Mouse (Mus musculus) CH12.LX (cell line): ENCODE data around the gene Flt3l. TPM values are rescaled to one million over a fixed set of nuclear protein-coding genes. Genes with fewer than 3 reads are reported as not detected.

Experiments used
- DNase-seq: peaks from one replicate; pipeline ENCODE4 v3.0.0-alpha.2; 2013; ENCODE audit errors: extremely low read depth
- H3K27ac ChIP-seq: 2 replicates; pipeline ENCODE4 v1.5.1; 2012; ENCODE audit warnings: low read depth, mild to moderate bottlenecking, control low read depth, moderate library complexity; ENCODE audit not compliant: insufficient read depth
- H3K27me3 ChIP-seq: replicated peaks from 2 replicates; pipeline ENCODE3; 2012; ENCODE audit warnings: inconsistent platforms
- H3K36me3 ChIP-seq, 2 experiments: replicated peaks in 1 of 2; 2 replicates each; pipeline versions ENCODE3 to v1.6.1; 2012; ENCODE audit warnings: inconsistent platforms in 1 of 2, low read length in 1 of 2, mild to moderate bottlenecking in 1 of 2, mixed read lengths in 1 of 2, moderate library complexity in 1 of 2; ENCODE audit not compliant: control insufficient read depth in 1 of 2, insufficient read depth in 1 of 2
- H3K4me1 ChIP-seq, 2 experiments: 2 replicates each; pipeline ENCODE4 v1.6.1; 2012; ENCODE audit warnings: inconsistent platforms in 1 of 2, moderate library complexity in 1 of 2; ENCODE audit not compliant: insufficient read depth in 2 of 2, control insufficient read depth in 1 of 2
- H3K4me2 ChIP-seq: 2 replicates; pipeline ENCODE4 v1.6.1; 2012; ENCODE audit warnings: low read depth, mild to moderate bottlenecking, control low read depth; ENCODE audit not compliant: poor library complexity, insufficient read depth, severe bottlenecking
- H3K4me3 ChIP-seq, 3 experiments: fragments of 150-350 bp in 1 of 3; sonication (generic) in 1 of 3; replicated peaks in 1 of 3; 2 replicates each; pipeline versions ENCODE3 to v1.5.1; 2011 to 2012; ENCODE audit warnings: low read depth in 2 of 3, low read length in 2 of 3, mild to moderate bottlenecking in 2 of 3, moderate library complexity in 2 of 3, control low read depth in 1 of 3, improper control_type of control experiment in 1 of 3, inconsistent platforms in 1 of 3, mixed read lengths in 1 of 3; ENCODE audit not compliant: poor library complexity in 1 of 3
- H3K79me2 ChIP-seq: replicated peaks from 2 replicates; pipeline ENCODE4 v1.6.1; 2012; ENCODE audit warnings: mild to moderate bottlenecking, moderate library complexity; ENCODE audit not compliant: control insufficient read depth, poor library complexity, insufficient read depth, severe bottlenecking; ENCODE audit errors: extremely low read depth
- H3K9ac ChIP-seq: 2 replicates; pipeline ENCODE4 v1.6.1; 2012; ENCODE audit warnings: low read depth, mild to moderate bottlenecking, control low read depth, moderate library complexity; ENCODE audit not compliant: insufficient read depth
- H3K9me3 ChIP-seq: replicated peaks from 2 replicates; pipeline ENCODE3; 2012; ENCODE audit warnings: low read length, inconsistent platforms, mixed read lengths
- BHLHE40 ChIP-seq: IDR thresholded peaks from 2 replicates; pipeline ENCODE4 v1.6.1; 2011; ENCODE audit warnings: mild to moderate bottlenecking, low read depth, low read length, improper control_type of control experiment
- CHD1 ChIP-seq: IDR thresholded peaks from 2 replicates; pipeline ENCODE4 v1.6.1; 2012; ENCODE audit warnings: low read depth, low read length, improper control_type of control experiment, inconsistent platforms
- CTCF ChIP-seq, 2 experiments: IDR thresholded peaks in 1 of 2; conservative IDR thresholded peaks in 1 of 2; 2 replicates each; pipeline ENCODE4 v1.5.1; 2011 to 2012; ENCODE audit warnings: low read depth in 2 of 2, low read length in 2 of 2, improper control_type of control experiment in 1 of 2, inconsistent platforms in 1 of 2, mild to moderate bottlenecking in 1 of 2, moderate library complexity in 1 of 2
- EP300 ChIP-seq: IDR thresholded peaks from 2 replicates; pipeline ENCODE4 v1.6.1; 2011; ENCODE audit warnings: low read length, improper control_type of control experiment
- ETS1 ChIP-seq: conservative IDR thresholded peaks from 2 replicates; pipeline ENCODE4 v1.6.1; 2012; ENCODE audit warnings: low read depth, mild to moderate bottlenecking, inconsistent platforms, low read length, improper control_type of control experiment, moderate library complexity
- IRF4 ChIP-seq: IDR thresholded peaks from 2 replicates; pipeline ENCODE4 v1.6.1; 2014; ENCODE audit warnings: low read depth, mild to moderate bottlenecking, inconsistent platforms, low read length, improper control_type of control experiment
- JUND ChIP-seq: conservative IDR thresholded peaks from 2 replicates; pipeline ENCODE4 v1.6.1; 2011; ENCODE audit warnings: low read depth, low read length, improper control_type of control experiment
- KAT2A ChIP-seq: IDR thresholded peaks from 2 replicates; pipeline ENCODE4 v1.6.1; 2012; ENCODE audit warnings: low read length, improper control_type of control experiment, inconsistent platforms; ENCODE audit not compliant: insufficient replicate concordance
- MAFK ChIP-seq: IDR thresholded peaks from 2 replicates; pipeline ENCODE4 v1.6.1; 2011; ENCODE audit warnings: low read length, improper control_type of control experiment; ENCODE audit not compliant: insufficient replicate concordance
- MAZ ChIP-seq: IDR thresholded peaks from 2 replicates; pipeline ENCODE4 v1.6.1; 2012; ENCODE audit warnings: low read depth, mild to moderate bottlenecking, inconsistent platforms, low read length, improper control_type of control experiment, moderate library complexity
- MXI1 ChIP-seq: IDR thresholded peaks from 2 replicates; pipeline ENCODE4 v1.6.1; 2011; ENCODE audit warnings: mild to moderate bottlenecking, low read depth, low read length, improper control_type of control experiment
- NRF1 ChIP-seq: IDR thresholded peaks from 2 replicates; pipeline ENCODE4 v1.6.1; 2014; ENCODE audit warnings: low read depth, mild to moderate bottlenecking, inconsistent platforms, low read length, improper control_type of control experiment, moderate library complexity
- PAX5 ChIP-seq: IDR thresholded peaks from 2 replicates; pipeline ENCODE4 v1.6.1; 2012; ENCODE audit warnings: low read length, inconsistent platforms, mixed read lengths
- POLR2A ChIP-seq: IDR thresholded peaks from 2 replicates; pipeline ENCODE4 v1.6.1; 2011; ENCODE audit warnings: low read depth, mild to moderate bottlenecking, improper control_type of control experiment, low read length
- RAD21 ChIP-seq: IDR thresholded peaks from 2 replicates; pipeline ENCODE4 v1.6.1; 2011; ENCODE audit warnings: low read depth, mild to moderate bottlenecking, low read length, improper control_type of control experiment, moderate library complexity
- RCOR1 ChIP-seq: conservative IDR thresholded peaks from 2 replicates; pipeline ENCODE4 v1.6.1; 2012; ENCODE audit warnings: low read depth, mild to moderate bottlenecking, inconsistent platforms, low read length, improper control_type of control experiment
- SMC3 ChIP-seq: IDR thresholded peaks from 2 replicates; pipeline ENCODE4 v1.6.1; 2011; ENCODE audit warnings: low read depth, low read length, improper control_type of control experiment
- TBP ChIP-seq: conservative IDR thresholded peaks from 2 replicates; pipeline ENCODE4 v1.6.1; 2011; ENCODE audit warnings: low read depth, low read length, improper control_type of control experiment
- TCF12 ChIP-seq: IDR thresholded peaks from 2 replicates; pipeline ENCODE4 v1.6.1; 2014; ENCODE audit warnings: low read depth, mild to moderate bottlenecking, inconsistent platforms, low read length, improper control_type of control experiment
- UBTF ChIP-seq: IDR thresholded peaks from 2 replicates; pipeline ENCODE4 v1.6.1; 2012; ENCODE audit warnings: low read depth, mild to moderate bottlenecking, inconsistent platforms, low read length, improper control_type of control experiment, moderate library complexity
- USF2 ChIP-seq: conservative IDR thresholded peaks from 2 replicates; pipeline ENCODE4 v1.6.1; 2011; ENCODE audit warnings: low read depth, low read length, improper control_type of control experiment
- ZKSCAN1 ChIP-seq: IDR thresholded peaks from 2 replicates; pipeline ENCODE4 v1.6.1; 2012; ENCODE audit warnings: low read depth, inconsistent platforms, low read length, improper control_type of control experiment, borderline replicate concordance
- dilution Hi-C: fragments of 300-500 bp; cut with MboI; formaldehyde crosslinking; loops from 2 replicates; pipeline ENCODE4 v1.14.3; 2020; ENCODE audit warnings: low sequenced_read_pairs; ENCODE audit not compliant: extremely low pct_unique_long_range_greater_than_20kb, extremely low pct_ligation_motif_present
- in situ Hi-C: fragments of 300-500 bp; cut with MboI; formaldehyde crosslinking; loops from 3 replicates; pipeline ENCODE4 v1.14.3; 2019; ENCODE audit warnings: low sequenced_read_pairs, low pct_ligation_motif_present, low pct_unique_long_range_greater_than_20kb, mixed read lengths
- polyA plus RNA-seq: library from polyadenylated mRNA; unstranded; fragments of >175 nt; gene quantifications from 2 replicates; pipeline ENCODE4 v1.2.1, GENCODE M21; 2012; ENCODE audit warnings: low read depth; ENCODE audit not compliant: insufficient read length
- total RNA-seq, 2 experiments: library from RNA; depleted of rRNA; stranded (reverse); fragments of 300-350 nt in 1 of 2; fragments of >200 nt in 1 of 2; gene quantifications; 2 replicates each; pipeline ENCODE4 v1.2.3; 2012 to 2014

Gene Flt3l
- total and polyA plus RNA-seq, 3 experiments, result 4.6 to 14.9 (median 4.9) TPM

GRCm38 (mm10) chr7:45179469-45179868 lies 43.2 kb upstream of the Flt3l start, which contains the start of gene Gfy:
Gene Gfy (minus strand): TSS chr7:45179569.
- TF ChIP-seq EP300 (no peak), CTCF (conservative IDR thresholded peaks at IDR 0.05 in 1 of 2, IDR thresholded peaks at IDR 0.05 in 1 of 2; ENCODE audit: low read depth in 2 of 2, low read length in 2 of 2) (no peak), MAFK (no peak), POLR2A (no peak), MAZ (no peak), ETS1 (no peak), NRF1 (no peak), RAD21 (no peak), PAX5 (no peak), IRF4 (no peak), JUND (no peak), MXI1 (no peak), SMC3 (no peak), TBP (no peak), UBTF (no peak), TCF12 (no peak), ZKSCAN1 (no peak)
- Histone ChIP-seq H3K27ac (no peak within 1 kb of the TSS), H3K4me1 (peaks cover 6 to 16% of the 10 kb centered on the region in 2 experiments), H3K36me3 (no peaks in the 10 kb centered on the region), H3K9me3 (peaks cover 2% of the 10 kb centered on the region), H3K4me3 (no peak within 1 kb of the TSS), H3K9ac (no peak within 1 kb of the TSS), H3K27me3 (peaks cover 95% of the 10 kb centered on the region), H3K79me2 (no peaks in the 10 kb centered on the region), H3K4me2 (no peak within 1 kb of the TSS)
- in situ Hi-C loops (no loop called here), dilution Hi-C loops (no loop called here)
- no peak for DNase-seq

- in situ Hi-C loops (no loop called here), dilution Hi-C loops (no loop called here)
- Histone ChIP-seq H3K4me1 (peaks cover 7 to 18% of the 10 kb centered on the region in 2 experiments), H3K27me3 (peaks cover 88% of the 10 kb centered on the region), H3K36me3 (no peaks in the 10 kb centered on the region), H3K79me2 (no peaks in the 10 kb centered on the region), H3K4me2 (no peak overlapping the region), H3K9ac (no peak overlapping the region), H3K27ac (no peak overlapping the region), H3K9me3 (peaks cover 2% of the 10 kb centered on the region), H3K4me3 (no peak overlapping the region)
- TF ChIP-seq KAT2A, result no peak
- no peak for TF ChIP-seq USF2
- no peak for TF ChIP-seq TCF12
- TF ChIP-seq SMC3, result no peak
- TF ChIP-seq BHLHE40, result no peak
- no peak for TF ChIP-seq RCOR1
- no peak for TF ChIP-seq CHD1
- TF ChIP-seq CTCF (conservative IDR thresholded peaks at IDR 0.05 in 1 of 2, IDR thresholded peaks at IDR 0.05 in 1 of 2; ENCODE audit: low read depth in 2 of 2, low read length in 2 of 2), result no peak
- DNase-seq, result no peak
These were observed 42.3 kb upstream of the Flt3l start for GRCm38 (mm10) chr7:45178550-45178949.
